Mouse (Mus musculus): ENCODE data around the gene Rps29. TPM values are rescaled to one million over a fixed set of nuclear protein-coding genes. Genes with fewer than 3 reads are reported as not detected.
"Not testable (repeated sequence)": the region's sequence is repeated elsewhere in the genome, so short reads cannot be mapped to it uniquely, and the experiment has no call there.

Gene Rps29
- polyA plus RNA-seq, 1 experiment from 2014 or later = 1,642 TPM

DNA sequence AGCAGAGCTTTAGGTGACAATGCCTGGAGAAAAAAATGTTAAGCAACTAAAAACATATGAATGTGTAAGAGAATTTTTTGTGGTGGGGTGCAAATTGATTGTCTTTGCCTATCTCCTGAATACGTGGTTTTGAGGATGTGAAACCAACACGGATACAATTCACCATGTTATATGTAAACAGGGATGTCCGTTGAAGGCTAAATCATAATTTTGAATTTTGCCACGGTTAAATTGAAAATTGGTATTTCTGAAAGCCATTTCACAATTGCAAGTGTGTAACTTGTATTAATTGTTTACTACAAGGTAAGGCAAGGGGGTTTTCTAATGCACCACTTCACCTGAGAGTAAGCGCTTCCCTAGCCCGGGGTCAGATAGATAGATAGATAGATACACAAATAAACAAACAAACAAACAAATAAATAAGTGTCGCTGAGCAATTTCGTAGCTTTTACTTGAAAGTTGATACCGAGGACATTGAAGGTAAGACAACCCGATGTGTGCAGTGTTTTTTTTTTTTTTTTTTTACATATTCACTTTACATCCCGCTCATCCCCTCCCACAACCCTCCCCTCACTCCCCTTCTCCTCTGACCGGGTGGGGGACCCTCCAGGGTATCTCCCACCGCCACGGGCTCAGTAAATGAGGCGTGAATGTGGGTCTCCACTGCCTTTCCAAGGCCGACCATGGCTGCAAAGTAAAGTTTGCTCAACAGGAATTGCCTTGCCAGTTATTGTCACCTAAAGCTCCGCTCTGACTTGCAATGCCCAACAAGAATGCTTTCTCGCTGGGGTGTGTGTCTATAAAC, 8.9 kb upstream of the Rps29 start:
- DNase-seq (ENCODE audit: low spot score) (no peak), ATAC-seq (peak; percentile 8; the same call in 1 of the 2 replicates)
- peak overlapping the region; percentile 59 for H3K4me3 ChIP-seq (ENCODE audit: low read depth, low read length)
- no peaks in the 10 kb centered on the region for H3K27me3 ChIP-seq (replicated peaks; ENCODE audit: insufficient read depth, low read length)
- no peaks in the 10 kb centered on the region for H3K36me3 ChIP-seq (ENCODE audit: insufficient read depth, low read length)
- H3K4me1 ChIP-seq (ENCODE audit: insufficient read depth, low read depth, low read length) = peaks cover 4% of the 10 kb centered on the region; the same call in 1 of the 2 replicates
- H3K9me3 ChIP-seq (ENCODE audit: low read length) = no peaks in the 10 kb centered on the region
- 5% methylated on average over 18 of the region's 18 CpGs for WGBS
- peak overlapping the region; percentile 76 for H3K9ac ChIP-seq (replicated peaks; ENCODE audit: low read depth)
- H3K27ac ChIP-seq (ENCODE audit: low read length) = no peak overlapping the region
- H3K4me2 ChIP-seq (replicated peaks; ENCODE audit: low read depth, low read length) = peak overlapping the region; percentile 92
- no peak for TF ChIP-seq EP300 (IDR thresholded peaks at IDR 0.05)
- TF ChIP-seq CTCF (IDR thresholded peaks at IDR 0.05) = no peak

GRCm38 (mm10) chr12:69166861-69167581, 8.0 kb upstream of the Rps29 start:
- ATAC-seq; H3K9me3 ChIP-seq (ENCODE audit: low read length); H3K36me3 ChIP-seq (ENCODE audit: insufficient read depth, low read length); DNase-seq (ENCODE audit: low spot score); H3K4me1 ChIP-seq (ENCODE audit: insufficient read depth, low read depth, low read length); H3K27me3 ChIP-seq (replicated peaks; ENCODE audit: insufficient read depth, low read length); H3K9ac ChIP-seq (replicated peaks; ENCODE audit: low read depth); H3K4me2 ChIP-seq (replicated peaks; ENCODE audit: low read depth, low read length); H3K27ac ChIP-seq (ENCODE audit: low read length); H3K4me3 ChIP-seq (ENCODE audit: low read depth, low read length): not testable (repeated sequence)
- 72% methylated on average over 8 of the region's 8 CpGs for WGBS

- DNase-seq (ENCODE audit: low spot score) = no peak
- TF ChIP-seq CTCF (IDR thresholded peaks at IDR 0.05) (no peak), EP300 (IDR thresholded peaks at IDR 0.05) (no peak)
- WGBS = 43% methylated on average over 3 of the region's 3 CpGs
- H3K9me3 ChIP-seq (ENCODE audit: low read length) = no peaks in the 10 kb centered on the region
- H3K4me2 ChIP-seq (replicated peaks; ENCODE audit: low read depth, low read length) = no peak overlapping the region
- no peak overlapping the region for H3K27ac ChIP-seq (ENCODE audit: low read length)
- no peaks in the 10 kb centered on the region for H3K27me3 ChIP-seq (replicated peaks; ENCODE audit: insufficient read depth, low read length)
- no peaks in the 10 kb centered on the region for H3K36me3 ChIP-seq (ENCODE audit: insufficient read depth, low read length)
- no peak for ATAC-seq
- H3K9ac ChIP-seq (replicated peaks; ENCODE audit: low read depth) = no peak overlapping the region
- H3K4me1 ChIP-seq (ENCODE audit: insufficient read depth, low read depth, low read length) = peaks cover 4% of the 10 kb centered on the region; the same call in 1 of the 2 replicates
- no peak overlapping the region for H3K4me3 ChIP-seq (ENCODE audit: low read depth, low read length)
These were observed 5.9 kb upstream of the Rps29 start for GRCm38 (mm10) chr12:69164904-69165303.

DNA sequence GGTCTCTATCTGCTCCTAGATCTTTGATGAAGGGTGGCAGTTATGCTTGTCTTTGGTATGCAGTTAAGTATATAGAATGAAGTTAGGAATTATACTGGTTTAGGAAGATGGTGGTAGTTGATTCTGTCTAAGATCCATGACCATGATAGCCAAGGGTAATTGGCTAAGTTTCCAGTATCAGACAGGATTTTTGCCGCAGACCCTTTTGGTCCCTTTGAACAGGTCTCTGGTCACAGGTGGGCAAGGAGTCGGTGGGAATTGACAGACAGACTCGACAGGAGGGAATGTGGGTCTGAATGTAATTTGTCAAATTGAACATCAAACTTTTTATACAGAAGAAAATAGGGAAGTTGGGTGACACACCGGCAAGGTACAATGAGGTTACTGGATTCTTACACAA, 4.6 kb upstream of the Rps29 start:
- not testable (repeated sequence) for H3K4me2 ChIP-seq (replicated peaks; ENCODE audit: low read depth, low read length); H3K27ac ChIP-seq (ENCODE audit: low read length); H3K27me3 ChIP-seq (replicated peaks; ENCODE audit: insufficient read depth, low read length); H3K9ac ChIP-seq (replicated peaks; ENCODE audit: low read depth); H3K4me1 ChIP-seq (ENCODE audit: insufficient read depth, low read depth, low read length); H3K9me3 ChIP-seq (ENCODE audit: low read length); H3K36me3 ChIP-seq (ENCODE audit: insufficient read depth, low read length); DNase-seq (ENCODE audit: low spot score); H3K4me3 ChIP-seq (ENCODE audit: low read depth, low read length); ATAC-seq
- WGBS = 86% methylated on average over 4 of the region's 4 CpGs

GRCm38 (mm10) chr12:69160677-69161076, 1.7 kb upstream of the Rps29 start:
- not testable (repeated sequence) for H3K4me1 ChIP-seq (ENCODE audit: insufficient read depth, low read depth, low read length); H3K4me2 ChIP-seq (replicated peaks; ENCODE audit: low read depth, low read length); H3K9me3 ChIP-seq (ENCODE audit: low read length); ATAC-seq; H3K27me3 ChIP-seq (replicated peaks; ENCODE audit: insufficient read depth, low read length); H3K9ac ChIP-seq (replicated peaks; ENCODE audit: low read depth); H3K4me3 ChIP-seq (ENCODE audit: low read depth, low read length); DNase-seq (ENCODE audit: low spot score); H3K36me3 ChIP-seq (ENCODE audit: insufficient read depth, low read length); H3K27ac ChIP-seq (ENCODE audit: low read length)
- 71% methylated on average over 2 of the region's 2 CpGs for WGBS

DNA sequence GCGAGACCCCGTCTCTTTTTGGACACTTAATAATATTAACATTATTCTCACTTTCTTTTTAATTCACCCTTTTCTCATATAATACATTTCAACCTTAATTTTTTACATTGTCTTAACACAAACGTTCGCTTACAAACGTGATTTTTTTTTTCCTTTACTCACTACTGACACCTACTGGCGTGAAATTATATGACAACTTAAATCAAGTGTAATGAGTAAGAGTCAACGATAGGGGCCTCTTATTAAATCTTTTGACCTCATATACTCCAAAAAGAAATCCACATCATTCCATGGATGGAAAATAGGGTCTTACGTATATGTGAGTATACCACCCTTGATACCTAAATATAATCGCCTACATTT, 573 bp upstream of the Rps29 start:
- Histone ChIP-seq H3K9me3 (ENCODE audit: low read length) (no peaks in the 10 kb centered on the region), H3K9ac (replicated peaks; ENCODE audit: low read depth) (no peak overlapping the region), H3K4me3 (ENCODE audit: low read depth, low read length) (peak overlapping the region; percentile 12; the same call in 1 of the 2 replicates), H3K27ac (ENCODE audit: low read length) (no peak overlapping the region), H3K36me3 (ENCODE audit: insufficient read depth, low read length) (0 out of 2 replicates have a peak, but pooled peaks cover 4% of the 10 kb centered on the region), H3K4me1 (ENCODE audit: insufficient read depth, low read depth, low read length) (peaks cover 4% of the 10 kb centered on the region; the same call in 1 of the 2 replicates), H3K4me2 (replicated peaks; ENCODE audit: low read depth, low read length) (0 out of 2 replicates have a peak overlapping the region, but pooled peaks have one; percentile 11), H3K27me3 (replicated peaks; ENCODE audit: insufficient read depth, low read length) (no peaks in the 10 kb centered on the region)
- WGBS = 4% methylated on average over 9 of the region's 9 CpGs
- TF ChIP-seq CTCF (IDR thresholded peaks at IDR 0.05) (peak; percentile 79), EP300 (IDR thresholded peaks at IDR 0.05) (peak; percentile 16; the same call in 1 of the 2 replicates)
- ATAC-seq (peak; percentile 6), DNase-seq (ENCODE audit: low spot score) (peak; percentile 88)

All from lung, postnatal 0 days (tissue).